ENCODE assay signal across 8 mouse cellular contexts in genomic region chr11:96943746-96944304, GRCm38 (mm10). TPM values are rescaled to one million over a fixed set of nuclear protein-coding genes. Genes with fewer than 3 reads are reported as not detected.
A peak's percentile ranks its signal among the peaks of the same experiment; 100 is the strongest.
DNase-seq lines count a peak whose midpoint lies in the region; ATAC-seq and TF ChIP-seq lines count a peak whose summit lies in the region.

Pnpo (minus strand) TSS chr11:96943986.

- peak; percentile 93 for ATAC-seq in embryonic facial prominence, embryonic 15.5 days (ENCODE audit: insufficient number of reproducible peaks, low FRiP score, low TSS enrichment, low read depth)
- peak; percentile 98 for ATAC-seq in limb, embryonic 14.5 days (ENCODE audit: low FRiP score, low read depth)
- ATAC-seq in midbrain, postnatal 0 days (ENCODE audit: low FRiP score) = peak; percentile 97

- peak within 1 kb of the TSS; percentile 91 for H3K4me2 ChIP-seq in embryonic facial prominence, embryonic 15.5 days (replicated peaks)
- H3K4me2 ChIP-seq in limb, embryonic 14.5 days (replicated peaks; ENCODE audit: low read depth, low read length, severe bottlenecking) = peak within 1 kb of the TSS; percentile 94
- peak within 1 kb of the TSS; percentile 66 for H3K4me2 ChIP-seq in midbrain, postnatal 0 days (ENCODE audit: low read depth, low read length, poor library complexity, severe bottlenecking)

- under 1% methylated on average over 29 of the region's 29 CpGs for WGBS in bone marrow, adult 2 months
- under 1% methylated on average over 29 of the region's 29 CpGs for WGBS in embryonic facial prominence, embryonic 15.5 days
- WGBS in limb, embryonic 14.5 days = under 1% methylated on average over 29 of the region's 29 CpGs
- under 1% methylated on average over 29 of the region's 29 CpGs for WGBS in midbrain, postnatal 0 days

- TF ChIP-seq POLR2A in bone marrow, adult 2 months (IDR thresholded peaks at IDR 0.05; ENCODE audit: borderline replicate concordance, control insufficient read depth, low read depth, low read length) = peak; percentile 83; the same call in 1 of the 2 replicates
- TF ChIP-seq POLR2A in limb, embryonic 14.5 days (IDR thresholded peaks at IDR 0.05; ENCODE audit: borderline replicate concordance, extremely low read depth, insufficient read depth, insufficient read length) = no peak

- no peaks in the 10 kb centered on the region for H3K9me3 ChIP-seq in embryonic facial prominence, embryonic 15.5 days (replicated peaks)
- H3K9me3 ChIP-seq in limb, embryonic 14.5 days (ENCODE audit: control insufficient read depth, low read length) = no peaks in the 10 kb centered on the region
- no peaks in the 10 kb centered on the region for H3K9me3 ChIP-seq in midbrain, postnatal 0 days (ENCODE audit: low read length)

- peak within 1 kb of the TSS; percentile 81 for H3K4me3 ChIP-seq in bone marrow, adult 2 months (replicated peaks; ENCODE audit: control insufficient read depth, low read depth, low read length)
- H3K4me3 ChIP-seq in embryonic facial prominence, embryonic 15.5 days (replicated peaks) = peak within 1 kb of the TSS; percentile 54
- H3K4me3 ChIP-seq in limb, embryonic 14.5 days (replicated peaks; ENCODE audit: low read length) = peak within 1 kb of the TSS; percentile 52
- peak within 1 kb of the TSS; percentile 47 for H3K4me3 ChIP-seq in midbrain, postnatal 0 days (ENCODE audit: low read depth, low read length)

- no peaks in the 10 kb centered on the region for H3K27me3 ChIP-seq in embryonic facial prominence, embryonic 15.5 days
- H3K27me3 ChIP-seq in limb, embryonic 14.5 days (ENCODE audit: control insufficient read depth, insufficient read depth, low read length) = no peaks in the 10 kb centered on the region
- H3K27me3 ChIP-seq in midbrain, postnatal 0 days (ENCODE audit: insufficient read depth, low read length) = no peaks in the 10 kb centered on the region

- H3K36me3 ChIP-seq in embryonic facial prominence, embryonic 15.5 days = 0 out of 2 replicates have a peak, but pooled peaks cover 1% of the 10 kb centered on the region
- no peaks in the 10 kb centered on the region for H3K36me3 ChIP-seq in limb, embryonic 14.5 days (ENCODE audit: control insufficient read depth, insufficient read depth, low read length)
- H3K36me3 ChIP-seq in midbrain, postnatal 0 days (ENCODE audit: insufficient read depth, low read length) = peaks cover 14% of the 10 kb centered on the region

- no peak for TF ChIP-seq CTCF in bone marrow, adult 2 months (IDR thresholded peaks at IDR 0.05; ENCODE audit: control insufficient read depth, insufficient read depth, low read length)
- TF ChIP-seq CTCF in midbrain, postnatal 0 days (IDR thresholded peaks at IDR 0.05) = no peak

- peaks cover 9% of the 10 kb centered on the region for H3K4me1 ChIP-seq in bone marrow, adult 2 months (ENCODE audit: control insufficient read depth, insufficient read depth, low read length)
- peaks cover 34% of the 10 kb centered on the region for H3K4me1 ChIP-seq in embryonic facial prominence, embryonic 15.5 days
- peaks cover 8% of the 10 kb centered on the region for H3K4me1 ChIP-seq in limb, embryonic 14.5 days (ENCODE audit: control insufficient read depth, insufficient read depth, low read length)
- H3K4me1 ChIP-seq in midbrain, postnatal 0 days (ENCODE audit: insufficient read depth, low read length) = no peaks in the 10 kb centered on the region

- DNase-seq in 3T3-L1 (ENCODE audit: low read depth, low spot score) = peak; percentile 99
- DNase-seq in heart, adult 8-10 months (ENCODE audit: low spot score) = peak; percentile 97
- peak; percentile 98 for DNase-seq in kidney, adult 9 months
- peak; percentile 96 for DNase-seq in limb, embryonic 14.5 days (ENCODE audit: low spot score)
- DNase-seq in midbrain, postnatal 0 days (ENCODE audit: low spot score) = peak; percentile 98
- peak; percentile 81 to 84 for DNase-seq in spleen, postnatal 14 days (ENCODE audit: low spot score in 2 of 2)

- H3K9ac ChIP-seq in embryonic facial prominence, embryonic 15.5 days = peak within 1 kb of the TSS; percentile 41
- peak within 1 kb of the TSS; percentile 60 for H3K9ac ChIP-seq in limb, embryonic 14.5 days (ENCODE audit: low read depth, low read length, severe bottlenecking)
- H3K9ac ChIP-seq in midbrain, postnatal 0 days (replicated peaks; ENCODE audit: low read length, poor library complexity, severe bottlenecking) = peak within 1 kb of the TSS; percentile 57

- peak within 1 kb of the TSS; percentile 66 for H3K27ac ChIP-seq in bone marrow, adult 2 months (ENCODE audit: control insufficient read depth, insufficient read depth, low read depth, low read length, poor library complexity)
- peak within 1 kb of the TSS; percentile 58 for H3K27ac ChIP-seq in embryonic facial prominence, embryonic 15.5 days (replicated peaks)
- 0 out of 2 replicates have a peak within 1 kb of the TSS, but pooled peaks have one; percentile 5 for H3K27ac ChIP-seq in limb, embryonic 14.5 days (replicated peaks; ENCODE audit: low read depth, low read length)
- peak within 1 kb of the TSS; percentile 52; the same call in 1 of the 2 replicates for H3K27ac ChIP-seq in midbrain, postnatal 0 days (ENCODE audit: low read depth, low read length)

RNA-seq across cellular contexts. Expression of gene Pnpo, which starts in this region (rescaled TPM):
- 65.6 and 132 TPM in 2 replicates for polyA plus RNA-seq in bone marrow, adult 2 months (2011; ENCODE audit: insufficient read depth, insufficient read length, low replicate concordance, missing spikeins)
- polyA plus RNA-seq in embryonic facial prominence, embryonic 15.5 days (2015; fragmentation: Nextera tagmentation; extraction: Ambion mirVana) = 28.2 and 30.5 TPM in 2 replicates
- total RNA-seq in heart, adult 8-10 months (2022) = 10 to 100 TPM; 14.9 to 16.6 (median 16.1) TPM
- 13.9 and 15.4 TPM in 2 replicates for polyA plus RNA-seq in limb, embryonic 14.5 days (2012; rRNA removed)
- 22.6 and 24.2 TPM in 2 replicates for polyA plus RNA-seq in limb, embryonic 14.5 days (2014; fragmentation: Nextera tagmentation; extraction: Ambion mirVana)
- 26.9 and 28.6 TPM in 2 replicates for total RNA-seq in midbrain, postnatal 0 days (2014; rRNA removed)
- polyA plus RNA-seq in midbrain, postnatal 0 days (2015; fragmentation: Nextera tagmentation; extraction: Ambion mirVana) = 36.8 and 37.4 TPM in 2 replicates

Comparison
In these comparisons a context has a peak if more than half of its experiments do, and no peak if none do; other contexts are left out.
1. Peak in every context shown above with its lines: DNase-seq, ATAC-seq, H3K4me3 ChIP-seq and H3K27ac ChIP-seq.
2. H3K27ac ChIP-seq: peak in every context shown above with its lines; median percentile 66 in bone marrow, adult 2 months; 58 in embryonic facial prominence, embryonic 15.5 days; 52 in midbrain, postnatal 0 days; 5 in limb, embryonic 14.5 days.